Mouse (Mus musculus) hindbrain, postnatal 0 days (tissue): ENCODE measurements around the gene Topaz1. TPM values are rescaled to one million over a fixed set of nuclear protein-coding genes. Genes with fewer than 3 reads are reported as not detected.

ENCODE experiments used
- ATAC-seq: fragments of 200-750 bp; cut with Nextera tagmentation; 2 replicates; pipeline ENCODE4 v1.8.0; 2017; ENCODE audit warnings: mild to moderate bottlenecking, moderate TSS enrichment, moderate library complexity
- DNase-seq: peaks from one replicate; pipeline ENCODE4 v3.0.0-alpha.2; 2015; ENCODE audit warnings: low spot score
- H3K27ac ChIP-seq: fragments of 300-500 bp; sonication (generic); 2 replicates; pipeline ENCODE4 v1.5.1; 2014; ENCODE audit warnings: mild to moderate bottlenecking
- H3K27me3 ChIP-seq: fragments of 300-500 bp; sonication (generic); 2 replicates; pipeline ENCODE4 v1.6.1; 2014; ENCODE audit warnings: low read length, mixed read lengths; ENCODE audit not compliant: insufficient read depth
- H3K36me3 ChIP-seq: fragments of 300-500 bp; sonication (generic); 2 replicates; pipeline ENCODE4 v1.6.1; 2014; ENCODE audit warnings: low read length, mixed read lengths; ENCODE audit not compliant: insufficient read depth
- H3K4me1 ChIP-seq: fragments of 300-500 bp; sonication (generic); 2 replicates; pipeline ENCODE4 v1.6.1; 2014; ENCODE audit warnings: antibody characterized with exemption, low read length, mixed read lengths; ENCODE audit not compliant: insufficient read depth
- H3K4me2 ChIP-seq: fragments of 300-500 bp; sonication (generic); 2 replicates; pipeline ENCODE4 v1.6.1; 2014; ENCODE audit warnings: low read depth, mild to moderate bottlenecking, low read length, moderate library complexity, mixed read lengths
- H3K4me3 ChIP-seq: fragments of 300-500 bp; sonication (generic); 2 replicates; pipeline ENCODE4 v1.5.1; 2014; ENCODE audit warnings: low read length
- H3K9ac ChIP-seq: fragments of 300-500 bp; sonication (generic); replicated peaks from 2 replicates; pipeline ENCODE4 v1.6.1; 2014; ENCODE audit warnings: mild to moderate bottlenecking, low read length, moderate library complexity, mixed read lengths
- H3K9me3 ChIP-seq: fragments of 300-500 bp; sonication (generic); 2 replicates; pipeline ENCODE4 v1.6.1; 2016; ENCODE audit warnings: low read length, mixed read lengths
- CTCF ChIP-seq: IDR thresholded peaks from 2 replicates; pipeline ENCODE4 v1.5.1; 2016; ENCODE audit warnings: antibody characterized with exemption, control low read depth, low read depth
- WGBS: fragments of 180-500 bp; shearing (Covaris S2); extraction: QIAGEN DNeasy Blood & Tissue Kit; methylation state at CpG from one replicate; pipeline ENCODE4 v1.1.7; 2014; 5-methylcytosine and 5-hydroxymethylcytosine counted together
- polyA plus RNA-seq: library from polyadenylated mRNA; unstranded; fragments of >200 nt; fragmentation: Nextera tagmentation; extraction: Ambion mirVana; gene quantifications from 2 replicates; pipeline ENCODE4 v1.2.1, GENCODE M21; 2015
- total RNA-seq: library from RNA; depleted of rRNA; stranded (reverse); fragments of >200 nt; gene quantifications from 2 replicates; pipeline ENCODE4 v1.2.3, GENCODE M21; 2014

Topaz1 gene
- total and polyA plus RNA-seq, 2 experiments from 2014 or later = not detected

- Histone ChIP-seq H3K27ac (peak overlapping the region; percentile 89), H3K9me3 (no peaks in the 10 kb centered on the region), H3K9ac (peak overlapping the region; percentile 81), H3K27me3 (no peaks in the 10 kb centered on the region), H3K4me2 (peak overlapping the region; percentile 89), H3K4me1 (no peaks in the 10 kb centered on the region), H3K4me3 (peak overlapping the region; percentile 54), H3K36me3 (no peaks in the 10 kb centered on the region)
- WGBS = 15% methylated on average over 10 of the region's 10 CpGs
- DNase-seq = no peak
- 0 out of 2 replicates have a peak, but pooled peaks have one; percentile 1 for ATAC-seq
- TF ChIP-seq CTCF = no peak
These were observed 58.7 kb downstream of the Topaz1 start for GRCm38 (mm10) chr9:122805845-122806341.

- no peak overlapping the region for H3K9ac ChIP-seq
- H3K9me3 ChIP-seq = no peaks in the 10 kb centered on the region
- no peaks in the 10 kb centered on the region for H3K4me1 ChIP-seq
- no peaks in the 10 kb centered on the region for H3K27me3 ChIP-seq
- 98% methylated on average over 2 of the region's 2 CpGs for WGBS
- no peak for TF ChIP-seq CTCF
- DNase-seq (no peak), ATAC-seq (no peak)
- peaks cover 5% of the 10 kb centered on the region; the same call in 1 of the 2 replicates for H3K36me3 ChIP-seq
- H3K27ac ChIP-seq = no peak overlapping the region
- H3K4me3 ChIP-seq = no peak overlapping the region
- no peak overlapping the region for H3K4me2 ChIP-seq
These were observed 60.0 kb downstream of the Topaz1 start for GRCm38 (mm10) chr9:122807186-122807585.

GRCm38 (mm10) chr9:122810212-122810611 is 63.1 kb downstream of the Topaz1 start:
- H3K36me3 ChIP-seq = peaks cover 15% of the 10 kb centered on the region; the same call in 1 of the 2 replicates
- DNase-seq (no peak), ATAC-seq (no peak)
- no peak overlapping the region for H3K27ac ChIP-seq
- H3K4me2 ChIP-seq = no peak overlapping the region
- no peaks in the 10 kb centered on the region for H3K27me3 ChIP-seq
- H3K4me1 ChIP-seq = no peaks in the 10 kb centered on the region
- H3K9ac ChIP-seq = no peak overlapping the region
- TF ChIP-seq CTCF = no peak
- H3K9me3 ChIP-seq = no peaks in the 10 kb centered on the region
- 93% methylated on average over 3 of the region's 3 CpGs for WGBS
- no peak overlapping the region for H3K4me3 ChIP-seq

GRCm38 (mm10) chr9:122812386-122812785 is 65.2 kb downstream of the Topaz1 start:
- Histone ChIP-seq H3K4me2 (no peak overlapping the region), H3K9me3 (no peaks in the 10 kb centered on the region), H3K27ac (no peak overlapping the region), H3K4me3 (no peak overlapping the region), H3K27me3 (no peaks in the 10 kb centered on the region), H3K36me3 (peaks cover 20% of the 10 kb centered on the region; the same call in 1 of the 2 replicates), H3K4me1 (no peaks in the 10 kb centered on the region), H3K9ac (no peak overlapping the region)
- DNase-seq = no peak
- ATAC-seq = no peak
- no peak for TF ChIP-seq CTCF
- 80% methylated on average over 5 of the region's 5 CpGs for WGBS

GRCm38 (mm10) chr9:122814775-122815174 is 67.6 kb downstream of the Topaz1 start:
- Histone ChIP-seq H3K36me3 (peaks cover 25% of the 10 kb centered on the region; the same call in 1 of the 2 replicates), H3K4me1 (no peaks in the 10 kb centered on the region), H3K9ac (no peak overlapping the region), H3K4me3 (no peak overlapping the region), H3K9me3 (no peaks in the 10 kb centered on the region), H3K27me3 (no peaks in the 10 kb centered on the region), H3K27ac (no peak overlapping the region), H3K4me2 (no peak overlapping the region)
- no peak for TF ChIP-seq CTCF
- ATAC-seq (no peak), DNase-seq (no peak)
- WGBS = 94% methylated on average over 2 of the region's 2 CpGs

GRCm38 (mm10) chr9:122815239-122815851 is 68.2 kb downstream of the Topaz1 start:
- Histone ChIP-seq H3K4me1 (no peaks in the 10 kb centered on the region), H3K9me3 (no peaks in the 10 kb centered on the region), H3K36me3 (peaks cover 30% of the 10 kb centered on the region; the same call in 1 of the 2 replicates), H3K9ac (no peak overlapping the region), H3K4me2 (no peak overlapping the region), H3K27ac (no peak overlapping the region), H3K4me3 (no peak overlapping the region), H3K27me3 (no peaks in the 10 kb centered on the region)
- no peak for TF ChIP-seq CTCF
- no peak for DNase-seq
- WGBS = 93% methylated on average over 4 of the region's 4 CpGs
- ATAC-seq = no peak

- no peak overlapping the region for H3K4me3 ChIP-seq
- no peaks in the 10 kb centered on the region for H3K27me3 ChIP-seq
- peaks cover 37% of the 10 kb centered on the region for H3K36me3 ChIP-seq
- no peak for DNase-seq
- no peak for ATAC-seq
- no peak overlapping the region for H3K9ac ChIP-seq
- H3K27ac ChIP-seq = no peak overlapping the region
- no peaks in the 10 kb centered on the region for H3K9me3 ChIP-seq
- no peaks in the 10 kb centered on the region for H3K4me1 ChIP-seq
- TF ChIP-seq CTCF = no peak
- WGBS = 92% methylated on average over 5 of the region's 5 CpGs
- H3K4me2 ChIP-seq = no peak overlapping the region
These were observed 76.3 kb downstream of the Topaz1 start for GRCm38 (mm10) chr9:122823374-122824017.
